Mouse (Mus musculus): ENCODE results near the gene Defb7.
A peak's percentile ranks its signal among the peaks of the same experiment; 100 is the strongest.

The Defb7 gene

GRCm38 (mm10) chr8:19494797-19495196 is at the start of gene Defb7:
Defb7 (plus strand) TSS chr8:19495097.
- DNase-seq = no peak

- DNase-seq = no peak
Measured at GRCm38 (mm10) chr8:19446378-19446777, 48.5 kb upstream of the Defb7 start.

GRCm38 (mm10) chr8:19461355-19461754 is 33.5 kb upstream of the Defb7 start:
- no peak for DNase-seq

GRCm38 (mm10) chr8:19469026-19469425 is 25.9 kb upstream of the Defb7 start:
- DNase-seq = no peak

- no peak for DNase-seq
Measured at GRCm38 (mm10) chr8:19500524-19500923, 5.6 kb downstream of the Defb7 start.

GRCm38 (mm10) chr8:19535195-19535829 is 40.4 kb downstream of the Defb7 start:
- DNase-seq = peak; percentile 20 to 43

GRCm38 (mm10) chr8:19540376-19540775 is 45.5 kb downstream of the Defb7 start:
- peak; percentile 38 to 74 for DNase-seq
